Mouse (Mus musculus): ENCODE measurements around the gene Angptl2.

GRCm38 (mm10) chr2:33216645-33217424 lies 966 bp downstream of the Angptl2 start:
- TF ChIP-seq CTCF (IDR thresholded peaks at IDR 0.05; ENCODE audit: borderline replicate concordance, insufficient read depth, low read length) (no peak), POLR2A (IDR thresholded peaks at IDR 0.05; ENCODE audit: low read depth, low read length) (0 out of 2 replicates have a peak, but pooled peaks have one; percentile 39)

Measured in embryonic fibroblast, embryonic 13.5 days (primary cell).